Mouse (Mus musculus) C2C12 (cell line): ENCODE data around the gene Hist1h1d.
"Not testable (repeated sequence)": the region's sequence is repeated elsewhere in the genome, so short reads cannot be mapped to it uniquely, and the experiment has no call there.

Source experiments
- CEBPB ChIP-seq: IDR thresholded peaks from one replicate; pipeline ENCODE4 v1.6.1; 2011; ENCODE audit warnings: low read depth, mild to moderate bottlenecking, control low read depth, moderate library complexity
- CTCF ChIP-seq: IDR thresholded peaks from one replicate; pipeline ENCODE4 v1.5.1; 2011; ENCODE audit not compliant: control insufficient read depth, insufficient read depth, insufficient read length
- FOSL1 ChIP-seq: IDR thresholded peaks from one replicate; pipeline ENCODE4 v1.8.0; 2011; ENCODE audit warnings: mild to moderate bottlenecking, low read length; ENCODE audit not compliant: poor library complexity, insufficient read depth, severe bottlenecking
- MAX ChIP-seq: IDR thresholded peaks from one replicate; pipeline ENCODE4 v1.6.1; 2011; ENCODE audit warnings: mild to moderate bottlenecking, control low read depth
- MYOD1 ChIP-seq: IDR thresholded peaks from one replicate; pipeline ENCODE4 v1.6.1; 2011; ENCODE audit warnings: low read depth; ENCODE audit not compliant: control insufficient read depth, insufficient read length
- MYOG ChIP-seq: IDR thresholded peaks from one replicate; pipeline ENCODE4 v1.6.1; 2011; ENCODE audit not compliant: control insufficient read depth, insufficient read length; ENCODE audit errors: extremely low read depth
- USF1 ChIP-seq: IDR thresholded peaks from one replicate; pipeline ENCODE4 v1.6.1; 2011; ENCODE audit warnings: low read depth, mild to moderate bottlenecking, control low read depth, moderate library complexity

GRCm38 (mm10) chr13:23542225-23542980 lies 10.7 kb upstream of the Hist1h1d start:
- TF ChIP-seq CTCF, MAX, USF1, FOSL1, CEBPB, MYOD1, MYOG: not testable (repeated sequence)
